ENCODE assay signal across 13 mouse cellular contexts in genomic region chr11:120256108-120256507, GRCm38 (mm10). TPM values are rescaled to one million over a fixed set of nuclear protein-coding genes. Genes with fewer than 3 reads are reported as not detected.
DNase-seq lines count a peak whose midpoint lies in the region; ATAC-seq and TF ChIP-seq lines count a peak whose summit lies in the region.
"Had no signal": no experiment of that assay in that cellular context is flagged by ENCODE, and none has a peak within 500 bp of the region (broad histone marks: within the 10 kb centered on the region; RNA-seq: fewer than 3 reads in every experiment).

No protein-coding gene starts in this region.

- peaks cover 33% of the 10 kb centered on the region for H3K79me2 ChIP-seq in myocyte (ENCODE audit: control insufficient read depth, insufficient read depth)

- WGBS in forebrain, embryonic 12.5 days = 81% methylated on average over 5 of the region's 5 CpGs
- WGBS in forebrain, embryonic 15.5 days = 72% methylated on average over 5 of the region's 5 CpGs
- 85% methylated on average over 5 of the region's 5 CpGs for WGBS in intestine, postnatal 0 days
- WGBS in intestine, embryonic 16.5 days = 76% methylated on average over 5 of the region's 5 CpGs

- no peak overlapping the region for H3K4me3 ChIP-seq in forebrain, embryonic 12.5 days (replicated peaks)
- H3K4me3 ChIP-seq in forebrain, embryonic 15.5 days = no peak overlapping the region
- no peak overlapping the region for H3K4me3 ChIP-seq in intestine, postnatal 0 days (ENCODE audit: low read depth, low read length)
- no peak overlapping the region for H3K4me3 ChIP-seq in intestine, embryonic 16.5 days (ENCODE audit: low read length)
- H3K4me3 ChIP-seq in myocyte = peak overlapping the region; percentile 4
- H3K4me3 ChIP-seq: embryonic facial prominence, embryonic 15.5 days had no signal

- peaks cover 97% of the 10 kb centered on the region for H3K4me1 ChIP-seq in forebrain, embryonic 12.5 days
- peaks cover 97% of the 10 kb centered on the region for H3K4me1 ChIP-seq in forebrain, embryonic 15.5 days
- H3K4me1 ChIP-seq in intestine, postnatal 0 days (replicated peaks; ENCODE audit: control insufficient read depth, insufficient read depth, low read length) = peaks cover 12% of the 10 kb centered on the region
- H3K4me1 ChIP-seq in intestine, embryonic 16.5 days (ENCODE audit: control insufficient read depth, insufficient read depth, low read length) = peaks cover 70% of the 10 kb centered on the region

- no peak for TF ChIP-seq CTCF in intestine, postnatal 0 days (IDR thresholded peaks at IDR 0.05; ENCODE audit: low read depth)

- no peak overlapping the region for H3ac ChIP-seq in myocyte (ENCODE audit: control insufficient read depth, insufficient read length)

- H3K27me3 ChIP-seq in forebrain, embryonic 12.5 days = no peaks in the 10 kb centered on the region; the same call in 1 of the 2 replicates
- H3K27me3 ChIP-seq in forebrain, embryonic 15.5 days = no peaks in the 10 kb centered on the region
- no peaks in the 10 kb centered on the region for H3K27me3 ChIP-seq in intestine, postnatal 0 days (replicated peaks; ENCODE audit: control insufficient read depth, insufficient read depth, low read length)
- no peaks in the 10 kb centered on the region for H3K27me3 ChIP-seq in intestine, embryonic 16.5 days (replicated peaks; ENCODE audit: control insufficient read depth, insufficient read depth, low read length)
- no peaks in the 10 kb centered on the region for H3K27me3 ChIP-seq in myocyte (ENCODE audit: control insufficient read depth, insufficient read depth, insufficient read length)
- H3K27me3 ChIP-seq: embryonic facial prominence, embryonic 15.5 days had no signal

- peak overlapping the region; percentile 7; the same call in 1 of the 2 replicates for H3K9ac ChIP-seq in forebrain, embryonic 12.5 days
- H3K9ac ChIP-seq in forebrain, embryonic 15.5 days (replicated peaks) = no peak overlapping the region
- H3K9ac ChIP-seq in intestine, postnatal 0 days (ENCODE audit: low read depth, low read length) = no peak overlapping the region
- no peak overlapping the region for H3K9ac ChIP-seq in intestine, embryonic 16.5 days (ENCODE audit: low read depth, low read length)
- H3K9ac ChIP-seq: embryonic facial prominence, embryonic 15.5 days; liver, postnatal 0 days had no signal

- peaks cover 20% of the 10 kb centered on the region; the same call in 1 of the 2 replicates for H3K36me3 ChIP-seq in forebrain, embryonic 12.5 days (replicated peaks)
- H3K36me3 ChIP-seq in forebrain, embryonic 15.5 days = no peaks in the 10 kb centered on the region
- no peaks in the 10 kb centered on the region; the same call in 1 of the 2 replicates for H3K36me3 ChIP-seq in intestine, postnatal 0 days (ENCODE audit: control insufficient read depth, insufficient read depth)
- H3K36me3 ChIP-seq in intestine, embryonic 16.5 days (ENCODE audit: control insufficient read depth, insufficient read depth, low read length) = no peaks in the 10 kb centered on the region
- no peaks in the 10 kb centered on the region for H3K36me3 ChIP-seq in myocyte (ENCODE audit: control insufficient read depth, insufficient read depth)
- H3K36me3 ChIP-seq: embryonic facial prominence, embryonic 15.5 days had no signal

- TF ChIP-seq POLR2A in myocyte (IDR thresholded peaks at IDR 0.05; ENCODE audit: insufficient read length, low read depth) = no peak

- no peaks in the 10 kb centered on the region for H3K9me3 ChIP-seq in forebrain, embryonic 12.5 days
- no peaks in the 10 kb centered on the region for H3K9me3 ChIP-seq in forebrain, embryonic 15.5 days
- no peaks in the 10 kb centered on the region for H3K9me3 ChIP-seq in intestine, postnatal 0 days (ENCODE audit: control insufficient read depth)
- no peaks in the 10 kb centered on the region for H3K9me3 ChIP-seq in intestine, embryonic 16.5 days (ENCODE audit: control insufficient read depth, low read length)
- H3K9me3 ChIP-seq: embryonic facial prominence, embryonic 15.5 days had no signal

- no peak for ATAC-seq in forebrain, embryonic 12.5 days (ENCODE audit: low FRiP score)
- ATAC-seq in forebrain, embryonic 15.5 days (replicated peaks) = no peak
- ATAC-seq in intestine, postnatal 0 days = no peak
- no peak for ATAC-seq in intestine, embryonic 16.5 days
- ATAC-seq: liver, postnatal 0 days had no signal

- DNase-seq in retina, postnatal 1 day = peak; percentile 3
- DNase-seq in retina, embryonic 14.5 days (ENCODE audit: low spot score) = no peak
- no peak for DNase-seq in adrenal gland, postnatal 25 days
- DNase-seq: kidney, postnatal 25 days; left cerebral cortex, postnatal 4 days; liver, postnatal 0 days; thymus, postnatal 25 days had no signal

- H3K27ac ChIP-seq in forebrain, embryonic 12.5 days = no peak overlapping the region
- no peak overlapping the region for H3K27ac ChIP-seq in forebrain, embryonic 15.5 days (replicated peaks)
- H3K27ac ChIP-seq in intestine, postnatal 0 days (ENCODE audit: low read depth, low read length) = peak overlapping the region; percentile 41; the same call in 1 of the 2 replicates
- H3K27ac ChIP-seq in intestine, embryonic 16.5 days (ENCODE audit: low read length) = no peak overlapping the region

- 0 out of 2 replicates have a peak overlapping the region, but pooled peaks have one; percentile 15 for H3K4me2 ChIP-seq in forebrain, embryonic 12.5 days
- H3K4me2 ChIP-seq in forebrain, embryonic 15.5 days (replicated peaks) = no peak overlapping the region
- H3K4me2 ChIP-seq in intestine, postnatal 0 days (replicated peaks; ENCODE audit: low read depth) = no peak overlapping the region
- no peak overlapping the region for H3K4me2 ChIP-seq in intestine, embryonic 16.5 days (ENCODE audit: low read depth, low read length)
- H3K4me2 ChIP-seq in myocyte (ENCODE audit: low read depth) = peak overlapping the region; percentile 75
- H3K4me2 ChIP-seq: embryonic facial prominence, embryonic 15.5 days had no signal

TF ChIP-seq in myocyte, 11 proteins besides CTCF, POLR2A, EP300 and RAD21:
- TF ChIP-seq MYOG (IDR thresholded peaks at IDR 0.05; ENCODE audit: control insufficient read depth in 1 of 3, insufficient read depth in 1 of 3, insufficient read length in 2 of 3, low read depth in 2 of 3) = peak in 1 of 3 experiments; percentile 15
- no peak for TF ChIP-seq SRF (IDR thresholded peaks at IDR 0.05; ENCODE audit: control insufficient read depth, insufficient read length, low read depth)

RNA-seq across cellular contexts. Expression of gene Bahcc1, which starts 23.4 kb away (rescaled TPM):
- 23.5 and 24.0 TPM in 2 replicates for polyA plus RNA-seq in forebrain, embryonic 12.5 days (2016; fragmentation: Nextera tagmentation; extraction: Ambion mirVana)
- 15.4 and 16.1 TPM in 2 replicates for polyA plus RNA-seq in forebrain, embryonic 15.5 days (2015; fragmentation: Nextera tagmentation; extraction: Ambion mirVana)
- 3.1 and 4.2 TPM in 2 replicates for polyA plus RNA-seq in intestine, postnatal 0 days (2015; fragmentation: Nextera tagmentation; extraction: Ambion mirVana)
- polyA plus RNA-seq in intestine, embryonic 16.5 days (2015; fragmentation: Nextera tagmentation; extraction: Ambion mirVana) = 4.9 and 5.7 TPM in 2 replicates
- polyA plus RNA-seq in myocyte (2012; fragmentation: generic; extraction: Trizol) = 6.3 TPM
- total RNA-seq in adrenal gland, postnatal 25 days (2021) = 23.8 and 25.8 TPM in 2 replicates

Comparison
In these comparisons a context has a peak if more than half of its experiments do, and no peak if none do; other contexts are left out.
1. H3K4me2 ChIP-seq: peak in forebrain, embryonic 12.5 days (single experiment) and myocyte (single experiment); none in forebrain, embryonic 15.5 days (single experiment), intestine, postnatal 0 days (single experiment) and intestine, embryonic 16.5 days (single experiment).